Mouse (Mus musculus) ES-CJ7 (cell line): Measurements from ENCODE around the gene Slc9a5.

Experiments
- DNase-seq: peaks from one replicate; pipeline ENCODE4 v3.0.0; 2011; ENCODE audit warnings: low read depth, low spot score

Gene Slc9a5

DNA sequence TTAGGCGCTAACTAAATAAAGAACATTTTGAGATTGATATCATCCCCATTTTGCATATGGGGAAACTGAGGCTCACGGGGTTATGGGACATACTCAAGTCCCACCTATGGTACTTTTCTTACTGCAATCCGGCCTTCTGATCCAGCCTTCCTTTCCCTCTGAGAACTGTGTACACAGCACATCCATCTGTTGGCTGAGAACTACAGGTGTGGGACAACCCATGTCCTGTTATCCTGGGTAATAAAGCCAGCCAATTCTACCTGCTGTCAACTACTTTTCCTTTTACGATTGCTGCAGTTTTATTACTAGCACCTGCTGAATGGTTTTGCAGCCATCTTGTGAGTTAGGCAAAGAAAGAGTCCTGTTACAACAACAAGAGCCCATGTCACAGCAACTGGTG is 5.9 kb downstream of the Slc9a5 start:
- no peak for DNase-seq

DNA sequence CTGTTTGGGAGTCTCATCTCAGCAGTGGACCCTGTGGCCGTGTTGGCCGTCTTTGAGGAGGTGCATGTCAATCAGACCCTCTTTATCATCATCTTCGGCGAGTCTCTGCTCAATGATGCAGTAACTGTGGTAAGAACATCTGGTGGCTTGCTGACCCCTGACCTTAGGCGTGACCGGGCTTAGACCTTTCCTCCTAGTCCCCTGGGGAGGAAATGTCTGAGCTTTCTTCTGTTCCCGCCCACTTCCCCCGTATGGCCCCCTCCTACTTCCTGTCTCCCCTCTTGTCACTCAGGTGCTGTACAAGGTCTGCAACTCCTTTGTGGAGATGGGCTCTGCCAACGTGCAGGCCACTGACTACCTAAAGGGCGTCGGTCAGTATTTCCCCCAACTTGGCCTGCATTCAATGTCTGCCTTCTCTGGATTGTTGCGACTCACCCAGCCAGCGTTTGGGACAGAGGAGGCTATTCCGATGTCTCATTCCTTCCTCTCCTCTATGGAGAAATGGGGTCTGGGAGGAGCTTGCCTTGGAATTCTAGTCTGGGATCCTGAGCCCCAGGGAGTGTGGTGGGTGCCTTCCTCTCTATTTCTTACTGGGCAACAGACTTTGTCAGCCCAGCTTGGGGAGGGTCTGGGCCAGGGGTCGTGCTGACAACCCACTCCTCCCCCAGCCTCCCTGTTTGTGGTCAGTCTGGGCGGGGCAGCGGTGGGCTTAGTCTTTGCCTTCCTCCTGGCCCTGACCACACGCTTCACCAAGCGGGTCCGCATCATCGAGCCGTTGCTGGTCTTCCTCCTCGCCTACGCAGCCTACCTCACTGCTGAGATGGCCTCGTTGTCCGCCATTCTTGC is 6.8 kb downstream of the Slc9a5 start:
- peak; percentile 61 for DNase-seq

DNA sequence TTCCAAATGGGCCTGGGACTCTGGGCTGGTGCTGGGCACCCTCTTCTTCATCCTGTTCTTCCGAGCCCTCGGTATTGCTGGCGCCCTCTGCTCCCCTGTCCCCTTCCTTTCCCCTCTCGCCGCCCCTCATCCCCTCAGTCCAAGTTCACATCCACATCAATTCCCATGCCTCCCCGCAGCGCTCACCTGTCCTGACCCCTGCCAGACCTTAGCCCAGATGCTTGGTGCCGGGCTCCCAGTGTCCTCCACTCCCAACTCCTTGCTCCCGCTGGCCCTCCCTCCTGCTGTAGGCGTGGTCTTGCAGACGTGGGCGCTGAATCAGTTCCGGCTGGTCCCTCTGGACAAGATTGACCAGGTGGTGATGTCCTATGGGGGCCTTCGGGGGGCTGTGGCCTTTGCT is 8.0 kb downstream of the Slc9a5 start:
- no peak for DNase-seq

DNA sequence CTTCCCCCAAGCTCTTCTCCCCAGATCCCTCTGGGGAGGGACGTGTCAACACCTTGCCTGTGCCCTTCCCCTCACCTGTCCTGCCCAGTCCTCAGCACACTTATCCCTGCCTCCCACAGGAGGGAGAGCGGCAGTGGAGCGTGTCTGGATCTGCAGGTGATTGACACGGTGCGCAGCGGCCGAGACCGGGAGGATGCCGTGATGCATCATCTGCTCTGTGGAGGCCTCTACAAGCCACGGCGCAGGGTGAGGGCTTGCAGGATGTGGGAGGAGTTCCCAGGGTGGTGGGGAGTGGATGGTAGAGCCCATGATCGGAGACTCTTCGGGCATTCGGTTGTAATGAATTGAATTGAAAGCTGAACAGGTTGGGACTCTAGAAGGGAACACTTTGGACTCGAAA is 10.6 kb downstream of the Slc9a5 start:
- DNase-seq, result no peak

DNA sequence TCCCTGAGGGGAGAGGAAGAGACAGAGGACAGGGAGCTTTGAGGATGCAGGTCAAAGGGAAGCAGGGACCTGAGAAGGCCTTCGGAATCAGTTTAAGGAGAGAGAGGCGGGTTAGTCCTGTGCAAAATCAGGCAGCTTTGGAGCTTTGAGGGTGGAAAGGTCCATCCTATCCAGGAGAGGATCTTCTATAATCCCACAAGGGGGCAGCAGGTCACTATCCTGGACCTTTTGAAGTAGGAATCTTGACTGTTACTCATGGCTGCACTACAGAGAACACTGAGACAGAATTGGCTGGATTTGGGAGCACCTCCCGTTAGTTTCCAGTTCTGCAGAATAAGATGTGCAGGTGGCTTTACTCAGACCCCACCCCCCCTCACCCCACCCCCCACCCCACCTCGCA is 11.0 kb downstream of the Slc9a5 start:
- DNase-seq, result peak; percentile 73

DNA sequence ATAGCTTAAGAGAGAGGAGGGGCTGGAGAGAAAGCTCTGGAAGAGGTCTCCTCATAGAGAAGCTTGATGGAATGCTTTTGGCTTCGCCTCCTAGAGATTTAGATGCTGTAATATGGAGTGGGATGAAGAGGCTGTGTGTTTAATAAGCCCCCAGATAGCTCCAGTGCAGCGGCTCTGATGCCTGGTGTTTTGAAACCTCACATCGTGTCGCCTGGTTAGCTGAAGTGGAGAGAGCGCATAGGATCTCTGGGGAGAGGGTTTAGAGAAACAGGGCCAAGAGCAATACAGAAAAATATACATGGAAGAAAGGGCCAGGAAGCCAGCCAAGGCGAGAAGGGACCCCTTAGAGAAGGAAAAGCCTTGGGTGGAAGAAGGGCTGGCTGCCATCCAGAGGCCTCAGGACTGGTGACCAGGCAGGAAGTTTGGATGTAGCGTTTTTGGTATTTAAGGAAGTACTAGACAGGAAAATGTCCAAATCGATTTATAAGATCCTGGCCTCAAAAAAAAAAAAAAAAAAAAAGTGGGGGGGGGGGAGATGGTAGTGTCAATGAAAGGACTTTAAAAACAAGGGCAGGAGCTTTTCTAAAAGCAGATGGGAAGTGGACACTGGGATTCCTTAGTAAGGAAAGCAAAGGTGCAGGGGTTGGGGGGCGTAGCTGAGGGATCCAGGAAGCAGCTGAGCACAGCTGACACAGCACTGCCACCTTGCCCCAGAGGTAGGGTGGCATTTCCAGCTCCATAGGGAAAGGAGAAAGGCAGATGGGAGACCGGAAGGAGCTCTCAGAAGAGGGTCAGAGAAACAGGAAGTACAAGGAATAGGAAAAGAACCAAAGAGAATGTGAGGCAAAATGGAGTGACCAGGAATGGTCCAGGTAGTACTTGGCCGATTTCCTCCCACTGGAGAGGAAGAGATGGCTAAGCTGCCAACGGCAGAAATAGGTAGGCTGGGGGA is 13.4 kb downstream of the Slc9a5 start:
- no peak for DNase-seq

DNA sequence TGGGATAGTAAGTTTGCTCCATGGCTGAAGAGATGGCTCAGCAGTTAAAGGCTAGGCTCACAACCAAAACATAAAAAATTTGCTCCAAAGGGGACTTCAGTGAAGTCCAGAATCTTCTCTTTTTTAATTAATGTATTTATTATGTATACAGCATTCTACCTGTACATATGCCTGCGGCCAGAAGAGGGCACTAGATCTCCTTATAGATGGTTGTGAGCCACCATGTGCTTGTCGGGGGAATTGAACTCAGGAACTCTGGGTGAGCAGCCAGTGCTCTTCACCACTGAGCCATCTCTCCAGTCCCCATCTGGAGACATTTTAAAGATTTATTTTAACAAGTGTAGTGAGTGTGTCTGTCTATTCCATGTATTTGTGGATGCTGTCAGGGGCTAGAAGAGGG is 18.5 kb downstream of the Slc9a5 start:
- DNase-seq, result peak; percentile 71

DNA sequence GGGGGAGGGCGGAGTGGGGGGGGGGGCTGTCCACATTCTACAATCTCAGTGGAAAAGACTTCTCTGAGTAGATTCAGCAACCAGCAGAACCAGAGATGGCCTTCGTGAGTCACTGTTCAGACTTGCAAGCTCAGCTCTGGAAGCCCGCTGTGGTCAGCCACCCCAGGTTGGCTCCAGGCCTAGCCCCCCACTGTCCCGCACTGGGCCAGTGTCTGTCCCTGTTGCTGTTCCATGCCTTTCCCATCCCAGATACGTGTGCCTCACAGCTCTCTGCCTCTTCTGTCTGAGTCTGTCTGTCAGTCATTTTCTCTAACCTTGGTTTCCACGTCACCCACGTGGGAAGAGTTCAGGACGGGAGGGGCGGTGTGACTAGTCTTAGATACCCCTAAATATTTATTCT is 23.8 kb downstream of the Slc9a5 start:
- no peak for DNase-seq

DNA sequence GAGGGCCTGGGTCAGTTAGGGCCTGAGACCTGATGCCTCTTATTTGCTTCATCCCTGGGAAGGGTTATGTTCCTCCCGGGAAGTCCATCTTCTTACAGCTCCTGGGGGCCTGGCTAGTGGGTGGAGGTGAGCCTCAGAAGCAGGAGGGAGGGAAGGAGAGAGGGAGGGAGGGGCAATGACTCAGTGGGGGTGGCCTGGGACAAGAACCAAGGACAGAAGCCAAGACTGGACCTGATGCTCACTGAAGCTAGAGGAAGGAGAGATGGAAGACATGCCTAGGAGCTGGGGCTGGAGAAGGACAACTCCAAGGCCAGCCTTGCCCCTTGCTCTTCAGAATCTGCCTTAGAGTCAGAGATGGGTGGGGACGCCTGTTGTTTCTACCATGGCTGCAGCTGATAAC is 24.4 kb downstream of the Slc9a5 start, which contains the start of gene Plekhg4:
Plekhg4 (plus strand) TSS at position 243 of the 400 bp plus-strand sequence.
- DNase-seq, result no peak

DNA sequence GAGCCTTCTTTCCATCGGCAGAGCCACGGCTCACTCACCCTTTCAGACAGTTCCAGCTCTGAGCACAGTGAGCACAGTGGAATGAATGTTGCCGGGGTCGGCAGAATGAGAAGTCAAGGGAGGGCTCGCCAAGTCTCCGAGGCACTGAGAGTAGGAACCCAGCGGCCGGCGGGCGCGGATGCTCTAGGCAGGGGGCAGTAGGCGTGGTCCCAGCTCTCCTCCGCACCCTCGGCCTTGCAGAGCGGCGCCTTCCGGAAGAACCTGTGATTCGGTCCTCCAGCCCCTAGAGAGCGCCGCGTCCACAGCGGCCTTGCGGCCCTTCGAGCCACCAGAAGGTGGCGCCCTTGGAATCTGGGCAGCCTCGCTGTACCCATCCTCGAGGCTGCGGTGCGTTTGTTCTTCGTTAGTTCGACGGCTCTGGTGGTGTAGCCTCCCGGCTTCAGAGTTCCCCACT is 25.9 kb downstream of the Slc9a5 start:
- peak; percentile 92 for DNase-seq

DNA sequence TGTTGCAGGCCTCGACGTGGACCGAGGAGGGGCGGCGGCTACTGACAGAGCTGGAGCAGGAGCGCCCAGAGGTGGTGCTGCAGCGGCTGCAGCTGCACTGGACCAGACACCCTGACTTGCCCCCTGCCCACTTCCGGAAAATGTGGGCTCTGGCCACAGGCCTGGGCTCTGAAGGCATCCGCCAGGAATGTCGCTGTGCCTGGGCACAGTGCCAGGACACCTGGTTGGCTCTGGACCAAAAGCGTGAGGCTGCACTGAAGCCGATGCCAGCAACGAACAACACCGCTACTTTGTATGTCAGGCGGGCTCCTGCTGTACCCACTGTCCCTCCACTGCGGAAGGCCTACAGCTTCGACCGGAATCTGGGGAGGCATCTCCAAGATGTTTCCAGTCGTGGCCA is 30.0 kb downstream of the Slc9a5 start:
- no peak for DNase-seq

DNA sequence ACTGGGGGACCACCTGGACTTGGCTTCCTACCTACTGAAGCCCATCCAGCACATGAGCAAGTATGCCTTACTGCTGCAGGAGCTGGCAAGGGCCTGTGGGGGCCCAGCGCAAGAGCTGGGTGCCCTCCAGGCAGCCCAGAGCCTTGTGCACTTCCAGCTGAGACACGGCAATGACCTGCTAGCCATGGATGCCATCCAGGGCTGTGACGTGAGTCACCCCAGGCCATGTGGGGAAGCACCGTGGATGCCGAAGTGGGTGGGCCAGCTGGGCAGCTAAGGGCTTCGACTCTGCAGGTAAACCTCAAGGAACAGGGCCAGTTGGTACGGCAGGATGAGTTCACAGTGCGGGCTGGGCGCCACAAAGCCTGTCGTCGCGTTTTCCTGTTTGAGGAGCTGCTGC is 31.7 kb downstream of the Slc9a5 start:
- no peak for DNase-seq

DNA sequence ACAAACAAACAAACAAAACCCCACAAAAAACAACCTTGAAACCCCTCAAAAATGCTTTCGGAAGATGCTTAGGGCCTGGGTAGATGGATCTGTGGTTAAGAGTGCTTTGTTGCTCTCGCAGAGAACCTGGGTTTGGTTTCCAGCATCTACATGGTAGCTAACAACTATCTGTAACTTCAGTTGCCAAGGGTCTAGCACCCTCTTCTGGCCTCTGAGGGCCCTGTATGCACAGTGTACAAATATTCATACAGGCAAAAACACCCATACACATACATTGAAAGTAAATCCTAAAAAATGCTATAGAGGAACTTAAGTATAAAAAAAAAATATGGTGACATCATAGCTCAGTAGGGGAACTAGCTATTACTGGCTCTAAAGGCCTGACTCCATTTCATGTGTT is 35.4 kb downstream of the Slc9a5 start:
- no peak for DNase-seq

DNA sequence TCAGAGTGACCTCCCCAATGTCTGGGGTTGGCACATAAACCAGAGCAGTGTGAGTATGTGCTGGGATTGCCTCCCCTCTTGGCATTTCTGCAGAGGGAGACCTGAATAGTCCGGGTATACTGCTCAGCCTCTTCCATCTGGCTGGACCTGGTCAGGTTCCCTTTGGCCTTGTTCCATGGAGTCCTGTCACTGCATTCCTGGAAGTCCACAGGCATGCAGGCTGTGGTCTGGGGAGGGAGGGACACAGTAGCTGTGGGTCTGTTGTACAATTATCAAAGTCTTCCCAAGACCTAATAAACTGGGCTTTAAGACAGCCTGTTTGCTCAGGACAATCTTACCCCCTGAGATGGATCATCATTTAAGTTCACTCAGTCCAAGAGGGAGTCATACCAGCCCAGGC is 38.5 kb downstream of the Slc9a5 start:
- DNase-seq, result no peak

DNA sequence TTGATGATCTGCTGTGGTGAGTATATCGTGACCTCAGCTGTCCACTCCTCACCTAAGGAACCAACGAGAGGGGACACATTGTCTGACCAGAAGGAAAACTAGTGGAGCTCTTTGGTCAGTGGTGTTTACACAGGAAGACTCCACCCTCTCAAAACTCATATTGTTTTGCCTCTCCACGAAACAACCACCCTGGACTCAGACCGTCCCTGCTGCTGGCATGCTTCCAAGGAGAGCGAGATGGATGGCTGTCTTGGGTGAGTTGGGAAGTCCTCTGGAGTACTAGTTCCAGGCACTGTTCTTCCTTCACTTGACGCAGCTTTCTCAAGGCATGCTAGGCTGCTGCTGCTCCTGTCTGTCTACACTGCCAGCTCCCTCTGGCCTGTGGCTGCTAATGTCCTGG is 40.5 kb downstream of the Slc9a5 start:
- no peak for DNase-seq

DNA sequence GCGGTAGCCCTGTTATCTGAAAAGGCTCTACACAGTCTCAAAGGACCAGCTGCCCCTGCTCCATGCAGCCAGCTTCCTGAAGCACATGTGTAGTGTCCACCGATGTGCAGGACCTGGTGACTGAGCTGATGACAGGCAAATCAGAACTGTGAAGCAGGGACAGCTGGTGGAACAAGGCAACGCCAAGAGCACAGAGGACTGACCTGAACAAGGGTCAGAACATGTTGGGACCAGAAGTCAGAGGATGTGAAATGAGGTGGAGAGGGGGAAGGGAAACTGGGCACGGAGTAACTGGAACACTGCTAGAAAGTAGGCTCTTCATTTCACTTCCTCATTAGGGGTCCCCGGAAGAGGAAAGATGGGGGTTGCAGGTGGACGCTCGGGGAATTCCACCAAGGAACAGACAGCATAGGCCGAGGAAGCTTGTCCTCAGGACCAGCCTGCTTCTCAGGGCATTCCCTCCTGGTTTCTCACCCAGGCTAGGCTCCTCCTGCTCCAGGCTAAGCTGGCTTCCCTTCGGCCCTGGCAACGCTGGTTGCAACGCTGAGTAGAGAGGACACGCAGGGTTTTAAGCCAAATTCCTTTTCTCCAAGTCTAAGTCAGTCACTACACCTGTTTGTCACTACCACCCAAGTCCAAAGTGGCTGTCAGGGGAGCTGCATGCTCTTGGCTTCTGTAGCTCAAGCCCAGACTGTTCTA is 44.6 kb downstream of the Slc9a5 start:
- DNase-seq, result no peak

DNA sequence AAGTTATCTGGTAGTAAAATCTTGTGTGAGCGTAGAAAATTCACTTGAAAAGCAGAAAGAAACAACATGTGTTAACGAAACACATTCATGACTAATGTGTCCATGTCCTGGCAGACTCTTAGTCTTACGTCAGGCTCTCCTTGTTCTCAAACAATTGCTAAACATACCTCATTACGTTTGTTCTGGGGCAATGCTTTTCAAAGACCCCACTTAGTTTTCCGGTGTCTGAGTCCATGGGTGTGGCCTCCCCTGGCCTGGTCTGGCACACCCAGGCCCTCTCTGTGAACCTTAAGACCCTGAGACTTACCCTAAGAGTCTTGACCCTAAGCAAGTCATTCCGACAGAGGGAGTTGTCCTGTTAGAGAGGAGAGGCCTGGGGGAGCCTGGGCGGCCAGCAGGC is 45.3 kb downstream of the Slc9a5 start:
- peak; percentile 61 for DNase-seq

DNA sequence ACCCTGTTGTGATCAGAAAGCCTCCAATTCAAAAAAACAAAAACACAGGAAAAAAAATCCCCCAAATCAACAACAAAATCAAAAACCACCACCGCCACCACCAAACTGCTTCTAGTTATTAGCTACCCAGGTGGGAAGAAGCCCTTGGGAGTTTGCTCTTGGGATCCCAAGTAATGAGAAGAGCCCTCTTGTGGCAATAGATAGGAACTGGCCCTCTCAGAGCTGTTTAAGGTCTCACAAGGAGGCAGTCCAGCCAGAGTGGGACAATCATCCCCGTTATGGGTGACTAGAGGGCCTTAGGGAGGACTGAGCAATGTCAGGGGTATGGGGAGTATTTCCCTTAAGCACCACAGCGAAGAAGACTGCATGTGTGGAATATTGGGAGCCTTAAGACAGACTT is 49.1 kb downstream of the Slc9a5 start:
- DNase-seq, result peak; percentile 85

DNA sequence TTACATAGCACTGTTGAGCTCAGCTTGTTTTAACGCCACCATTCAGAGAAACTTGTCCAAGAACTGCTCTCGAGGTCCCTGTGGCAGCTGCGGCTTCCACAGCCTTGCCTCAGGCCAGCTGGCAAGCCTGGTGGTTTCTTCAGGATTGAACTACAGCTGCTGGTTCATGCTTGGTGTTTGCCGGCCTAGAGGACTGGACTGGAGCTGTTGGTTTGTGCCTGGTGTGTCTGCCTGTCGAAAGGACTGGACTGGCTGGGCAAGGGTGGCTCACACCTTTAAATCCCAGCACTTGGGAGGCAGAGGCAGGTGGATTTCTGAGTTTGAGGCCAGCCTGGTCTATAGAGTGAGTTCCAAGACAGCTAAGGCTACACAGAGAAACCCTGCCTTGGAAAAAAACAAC is 51.4 kb downstream of the Slc9a5 start:
- no peak for DNase-seq

DNA sequence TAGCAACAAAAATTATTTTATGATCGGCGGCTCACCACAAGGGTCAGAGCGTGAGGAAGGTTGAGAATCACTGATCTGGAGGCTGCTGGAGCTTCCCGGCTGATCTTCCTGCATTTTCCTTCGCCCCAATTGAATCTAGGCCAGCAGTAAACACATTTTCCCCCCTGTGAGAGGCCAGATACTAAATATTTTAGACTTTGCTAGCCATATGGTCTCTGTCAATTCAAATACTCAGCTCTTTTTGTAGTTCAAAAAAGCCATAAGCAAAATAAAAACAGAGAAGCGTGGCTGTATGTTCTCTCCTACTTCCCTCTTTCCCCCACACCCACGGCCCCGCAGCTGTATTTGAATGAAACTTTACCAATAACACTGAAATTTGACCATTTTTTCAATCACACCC is 54.8 kb downstream of the Slc9a5 start:
- no peak for DNase-seq

DNA sequence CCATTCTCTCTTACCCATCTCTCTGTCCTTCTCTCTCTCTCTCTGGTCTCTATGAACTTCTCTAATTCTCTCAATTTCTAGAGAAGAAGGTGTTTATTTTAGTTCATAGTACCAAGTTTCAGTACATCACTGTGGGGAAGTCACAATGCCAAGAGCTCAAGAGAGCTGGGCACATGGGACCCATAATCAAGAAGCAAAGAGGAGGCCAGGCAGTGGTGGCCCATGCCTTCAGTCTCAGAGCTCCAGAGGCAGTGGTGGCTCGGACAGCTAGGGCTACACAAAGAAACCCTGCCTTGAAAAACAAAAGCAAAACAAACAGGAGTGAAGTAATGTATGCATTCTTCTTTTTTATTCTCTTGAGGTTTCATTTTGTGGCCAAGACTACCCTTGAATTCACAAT is 55.9 kb downstream of the Slc9a5 start:
- DNase-seq, result no peak

DNA sequence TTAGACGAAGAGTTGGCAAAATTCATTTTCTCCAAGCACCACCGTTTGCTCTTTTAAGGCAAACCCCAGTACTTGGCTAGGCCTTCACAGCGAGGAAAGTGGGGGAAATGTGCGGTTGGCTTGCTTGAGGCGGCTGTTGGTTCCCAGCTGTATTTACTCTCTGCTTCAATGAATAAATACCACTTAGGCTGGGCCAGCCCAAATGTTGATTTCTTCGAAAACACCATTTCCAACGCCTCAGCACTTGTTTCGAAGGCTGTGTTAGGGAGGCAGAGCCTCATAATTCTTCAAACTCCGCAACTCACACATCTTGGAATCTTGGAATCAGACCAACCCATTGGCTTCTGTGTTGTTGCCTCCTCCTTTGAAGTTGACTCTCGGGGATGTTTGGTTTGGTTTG is 57.8 kb downstream of the Slc9a5 start:
- no peak for DNase-seq
